Mouse (Mus musculus) spleen, adult 2 months (tissue): ENCODE measurements around the gene Aff3. TPM values are rescaled to one million over a fixed set of nuclear protein-coding genes. Genes with fewer than 3 reads are reported as not detected.

Experiments
- DNase-seq, 2 experiments: peaks; one replicate each; pipeline versions ENCODE4 v3.0.0 to v3.0.0-alpha.2; 2012 to 2021; ENCODE audit warnings: low spot score in 2 of 2, low read depth in 1 of 2
- H3K27ac ChIP-seq: fragments of 200-500 bp; 2 replicates; pipeline ENCODE4 v1.5.1; 2012; ENCODE audit warnings: low read length, inconsistent platforms; ENCODE audit not compliant: insufficient read depth
- H3K27me3 ChIP-seq: fragments of 200-500 bp; 2 replicates; pipeline ENCODE4 v1.6.1; 2012; ENCODE audit warnings: mild to moderate bottlenecking, moderate library complexity, low read length, inconsistent platforms; ENCODE audit not compliant: control insufficient read depth, insufficient read depth
- H3K36me3 ChIP-seq: fragments of 200-500 bp; 2 replicates; pipeline ENCODE4 v1.6.1; 2012; ENCODE audit warnings: mild to moderate bottlenecking, low read length, inconsistent platforms; ENCODE audit not compliant: control insufficient read depth, insufficient read depth
- H3K4me1 ChIP-seq: fragments of 200-500 bp; 2 replicates; pipeline ENCODE4 v1.6.1; 2011; ENCODE audit warnings: inconsistent platforms; ENCODE audit not compliant: control insufficient read depth, insufficient read depth, insufficient read length
- H3K4me3 ChIP-seq: fragments of 200-500 bp; 2 replicates; pipeline ENCODE4 v1.5.1; 2011; ENCODE audit warnings: mild to moderate bottlenecking, inconsistent platforms; ENCODE audit not compliant: insufficient read depth, insufficient read length; ENCODE audit errors: extremely low read depth
- CTCF ChIP-seq: fragments of 200-500 bp; IDR thresholded peaks from 2 replicates; pipeline ENCODE4 v1.5.1; 2011; ENCODE audit warnings: mild to moderate bottlenecking, inconsistent platforms; ENCODE audit not compliant: insufficient read depth, insufficient read length, insufficient replicate concordance; ENCODE audit errors: extremely low read depth
- POLR2A ChIP-seq: fragments of 200-500 bp; IDR thresholded peaks from 2 replicates; pipeline ENCODE4 v1.6.1; 2011; ENCODE audit warnings: low read depth, low read length, inconsistent platforms
- WGBS: fragments of 180-500 bp; shearing (Covaris S2); methylation state at CpG from one replicate; pipeline ENCODE4 v1.1.7; 2018; 5-methylcytosine and 5-hydroxymethylcytosine counted together
- polyA plus RNA-seq: library from polyadenylated mRNA; depleted of rRNA; stranded (reverse); fragments of >200 nt; gene quantifications from 2 replicates; pipeline ENCODE4 v1.2.3, GENCODE M21; 2012

The Aff3 gene
- polyA plus RNA-seq, 1 experiment, result 20.2 TPM

DNA sequence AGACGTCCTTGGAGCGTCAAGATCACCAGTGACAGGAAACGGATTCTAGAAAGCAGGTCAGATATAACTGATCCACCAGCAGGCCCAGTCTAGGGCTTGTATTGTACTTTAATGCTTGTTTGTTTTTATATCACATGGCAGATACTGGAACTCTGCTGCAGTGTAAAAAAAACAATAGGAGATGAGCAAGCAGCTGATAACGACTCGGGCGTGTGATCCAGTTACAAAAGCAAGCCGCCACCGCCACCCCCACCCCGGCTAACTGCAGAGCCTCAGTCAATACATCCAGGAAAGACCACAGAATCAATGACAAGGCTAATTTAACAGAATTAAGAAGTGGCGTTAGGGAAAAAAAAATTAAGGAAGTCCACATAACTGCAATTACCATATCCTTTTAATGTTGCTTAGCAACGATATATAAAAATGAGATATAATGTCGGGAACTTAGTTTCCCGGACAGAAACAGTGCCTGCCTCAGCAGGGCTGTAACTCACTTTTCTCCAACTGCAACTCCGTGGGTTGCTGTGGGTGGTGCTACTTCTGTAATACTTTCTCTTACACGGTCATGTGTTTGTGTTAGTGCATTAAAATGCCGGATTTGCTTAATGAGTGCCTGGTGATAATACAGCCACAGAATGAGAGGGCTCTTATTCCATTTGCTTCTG is 280.2 kb downstream of the Aff3 start:
- Histone ChIP-seq H3K4me3 (no peak overlapping the region), H3K27me3 (no peaks in the 10 kb centered on the region), H3K27ac (no peak overlapping the region), H3K36me3 (peaks cover 5% of the 10 kb centered on the region; the same call in 1 of the 2 replicates), H3K4me1 (no peaks in the 10 kb centered on the region)
- no peak for DNase-seq
- 75% methylated on average over 16 of the region's 16 CpGs for WGBS
- TF ChIP-seq POLR2A (no peak), CTCF (no peak)

DNA sequence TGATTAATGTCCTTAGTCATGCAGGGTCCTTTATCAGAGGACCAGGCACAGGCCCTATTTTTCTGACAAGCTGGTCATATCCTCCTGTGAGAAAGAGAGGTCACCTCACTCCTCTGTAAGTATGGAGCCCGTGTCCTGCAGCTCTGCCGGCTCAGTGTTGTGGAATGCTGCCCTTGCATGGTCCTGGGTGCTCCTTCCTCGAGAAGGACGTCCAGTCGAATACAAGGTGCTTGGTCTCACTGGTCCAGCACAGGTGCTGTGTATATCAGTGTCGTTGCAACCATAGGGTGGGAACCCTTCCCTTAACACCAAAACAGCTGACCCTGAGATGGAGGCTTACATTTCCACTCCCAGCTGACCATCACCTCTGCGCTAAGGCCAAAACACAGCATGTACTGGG is 280.7 kb downstream of the Aff3 start:
- Histone ChIP-seq H3K36me3 (peaks cover 5% of the 10 kb centered on the region; the same call in 1 of the 2 replicates), H3K4me1 (no peaks in the 10 kb centered on the region), H3K27me3 (no peaks in the 10 kb centered on the region), H3K4me3 (no peak overlapping the region), H3K27ac (no peak overlapping the region)
- TF ChIP-seq CTCF, result no peak
- no peak for TF ChIP-seq POLR2A
- no peak for DNase-seq
- 89% methylated on average over 7 of the region's 7 CpGs for WGBS

DNA sequence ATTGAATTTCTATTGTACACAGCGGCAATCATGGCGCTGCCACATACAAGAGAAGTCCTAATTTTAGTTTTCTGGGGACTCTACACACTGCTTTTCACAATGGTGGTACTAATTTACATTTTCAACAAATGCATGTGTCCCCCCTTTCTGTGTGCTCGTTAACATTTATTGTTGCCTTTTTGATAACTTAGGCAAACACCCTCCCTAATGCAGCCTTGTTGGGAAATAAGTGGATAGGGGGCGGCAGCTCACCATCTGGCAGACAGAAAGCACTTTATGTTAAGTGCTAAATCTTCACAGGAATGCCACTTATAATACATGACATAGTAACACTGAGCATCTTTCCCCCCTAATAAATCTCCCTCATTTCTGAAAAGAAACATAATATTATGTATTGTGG is 282.1 kb downstream of the Aff3 start:
- WGBS, result 94% methylated on average over 4 of the region's 4 CpGs
- TF ChIP-seq CTCF (no peak), POLR2A (no peak)

DNA sequence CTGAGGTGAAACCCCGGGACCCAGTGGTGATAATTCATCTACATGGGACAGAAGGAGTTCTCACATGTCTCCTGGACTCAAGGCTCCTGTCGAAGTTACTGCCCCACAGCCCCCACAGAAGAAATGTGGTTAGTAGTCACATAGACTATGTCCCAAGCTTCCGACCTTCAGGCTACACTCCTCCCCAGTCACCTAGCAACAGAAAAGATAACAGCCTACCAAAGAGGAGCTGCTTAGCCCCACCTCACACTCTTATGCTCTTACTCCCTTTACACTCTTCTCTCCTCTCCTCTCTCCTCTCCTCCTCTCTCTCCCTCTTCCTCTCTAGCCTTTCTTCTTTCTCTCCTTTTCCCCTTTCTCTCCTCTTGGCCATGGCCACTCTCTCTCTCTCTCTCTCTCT is 286.8 kb downstream of the Aff3 start:
- TF ChIP-seq POLR2A (no peak), CTCF (no peak)
- no peaks in the 10 kb centered on the region for H3K27me3 ChIP-seq
- no peak overlapping the region for H3K4me3 ChIP-seq
- WGBS, result 86% methylated on average over 3 of the region's 3 CpGs
- no peak for DNase-seq
- no peak overlapping the region for H3K27ac ChIP-seq
- H3K36me3 ChIP-seq, result peaks cover 1% of the 10 kb centered on the region; the same call in 1 of the 2 replicates
- H3K4me1 ChIP-seq, result no peaks in the 10 kb centered on the region

More for the DNA sequence above, 282.1 kb downstream of the Aff3 start:
- no peak overlapping the region for H3K27ac ChIP-seq
- H3K4me3 ChIP-seq, result no peak overlapping the region
- H3K36me3 ChIP-seq, result peaks cover 3% of the 10 kb centered on the region; the same call in 1 of the 2 replicates
- H3K27me3 ChIP-seq, result no peaks in the 10 kb centered on the region
- H3K4me1 ChIP-seq, result no peaks in the 10 kb centered on the region
- DNase-seq, result no peak

DNA sequence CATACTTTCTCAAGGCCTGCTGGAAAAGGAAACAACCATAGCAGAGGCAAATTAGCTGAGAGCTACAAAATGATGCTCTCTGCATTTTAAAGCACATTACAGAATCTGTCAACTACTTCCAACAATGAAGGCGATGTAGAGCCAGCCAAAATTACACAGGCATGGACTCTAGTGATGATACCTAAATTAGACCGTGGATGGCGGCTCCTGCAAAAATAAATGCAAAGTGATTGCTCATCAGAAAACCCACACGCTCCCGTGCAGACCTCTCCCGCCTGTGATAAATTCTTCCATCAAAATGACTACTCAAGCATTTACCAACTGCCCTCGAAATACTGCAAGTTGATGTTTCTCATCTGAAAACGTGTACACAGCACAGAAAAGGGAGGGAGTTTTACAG is 295.6 kb downstream of the Aff3 start:
- no peak overlapping the region for H3K27ac ChIP-seq
- no peak for DNase-seq
- H3K36me3 ChIP-seq, result peaks cover 2% of the 10 kb centered on the region; the same call in 1 of the 2 replicates
- H3K4me3 ChIP-seq, result no peak overlapping the region
- no peaks in the 10 kb centered on the region for H3K4me1 ChIP-seq
- H3K27me3 ChIP-seq, result no peaks in the 10 kb centered on the region
- TF ChIP-seq POLR2A (no peak), CTCF (no peak)
- 86% methylated on average over 8 of the region's 8 CpGs for WGBS

DNA sequence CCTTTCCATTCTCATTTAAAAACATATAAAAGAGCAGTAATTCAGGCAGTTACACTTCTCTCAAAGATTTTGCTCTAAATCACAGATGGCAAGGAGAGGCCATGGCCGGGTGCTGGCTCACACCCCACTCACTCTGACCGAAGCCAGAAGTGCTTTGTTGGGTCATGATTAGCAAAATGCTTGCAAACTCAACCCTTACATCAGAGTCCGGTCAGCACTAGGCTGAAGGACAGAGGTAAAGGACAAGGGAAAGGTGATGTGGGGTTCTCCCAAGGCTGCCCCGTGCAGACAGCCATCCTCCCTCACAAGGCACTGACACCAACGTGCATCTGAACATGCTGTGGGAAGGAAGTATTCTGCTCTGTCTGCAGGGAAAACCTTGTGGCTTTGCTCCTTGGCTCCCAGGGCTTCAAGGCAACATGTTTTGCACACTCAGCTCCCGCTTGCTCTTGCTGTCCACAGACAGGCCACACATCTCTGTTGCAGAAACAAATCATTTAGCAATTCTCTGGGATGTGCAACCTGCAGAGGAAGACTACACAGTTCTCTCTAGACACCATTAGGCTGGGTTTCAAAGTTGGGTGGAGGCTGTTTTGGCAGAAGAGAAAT is 296.6 kb downstream of the Aff3 start:
- no peaks in the 10 kb centered on the region for H3K27me3 ChIP-seq
- TF ChIP-seq POLR2A (no peak), CTCF (no peak)
- H3K27ac ChIP-seq, result no peak overlapping the region
- 87% methylated on average over 6 of the region's 6 CpGs for WGBS
- H3K4me3 ChIP-seq, result no peak overlapping the region
- DNase-seq, result no peak
- H3K4me1 ChIP-seq, result no peaks in the 10 kb centered on the region
- H3K36me3 ChIP-seq, result peaks cover 2% of the 10 kb centered on the region; the same call in 1 of the 2 replicates
